Mouse (Mus musculus): Measurements from ENCODE around the gene Ppdpf. TPM values are rescaled to one million over a fixed set of nuclear protein-coding genes. Genes with fewer than 3 reads are reported as not detected.

The Ppdpf gene
- total and polyA plus RNA-seq, 3 experiments = 60.0 to 113 (median 71.2) TPM

GRCm38 (mm10) chr2:181180898-181181297, 6.1 kb upstream of the Ppdpf start:
- dilution Hi-C loops (cut with MboI; ENCODE audit: extremely low pct_ligation_motif_present, extremely low pct_unique_long_range_greater_than_20kb, low sequenced_read_pairs) (no loop called here), in situ Hi-C loops (cut with MboI; ENCODE audit: low pct_ligation_motif_present, low pct_unique_long_range_greater_than_20kb, low sequenced_read_pairs) (loop anchor here (10.0 to 25.0 kb wide), 3 partner anchors 144 to 306 kb away; partner anchors contain the start of genes Abhd16b, Arfrp1, Tpd52l2 and Zgpat)
- no peak overlapping the region for H3K4me2 ChIP-seq (ENCODE audit: insufficient read depth, low read depth, poor library complexity, severe bottlenecking)
- DNase-seq (ENCODE audit: extremely low read depth) = no peak
- no peaks in the 10 kb centered on the region for H3K27me3 ChIP-seq (replicated peaks)
- no peaks in the 10 kb centered on the region for H3K79me2 ChIP-seq (replicated peaks; ENCODE audit: control insufficient read depth, extremely low read depth, insufficient read depth, poor library complexity, severe bottlenecking)
- peaks cover 2 to 6% of the 10 kb centered on the region in 2 experiments; a peak in 1 of 4 replicates for H3K4me1 ChIP-seq (ENCODE audit: control insufficient read depth in 1 of 2, insufficient read depth in 2 of 2)
- H3K4me3 ChIP-seq (replicated peaks in 1 of 3; ENCODE audit: low read depth in 2 of 3, low read length in 2 of 3, poor library complexity in 1 of 3) = no peak overlapping the region
- H3K36me3 ChIP-seq (replicated peaks in 1 of 2; ENCODE audit: control insufficient read depth in 1 of 2, insufficient read depth in 1 of 2, low read length in 1 of 2) = no peaks in the 10 kb centered on the region
- no peak for TF ChIP-seq SMC3 (IDR thresholded peaks at IDR 0.05; ENCODE audit: low read depth, low read length)
- no peak for TF ChIP-seq TCF12 (IDR thresholded peaks at IDR 0.05; ENCODE audit: low read depth, low read length)
- TF ChIP-seq ETS1 (conservative IDR thresholded peaks at IDR 0.05; ENCODE audit: low read depth, low read length) = no peak
- no peak for TF ChIP-seq UBTF (IDR thresholded peaks at IDR 0.05; ENCODE audit: low read depth, low read length)
- no peak for TF ChIP-seq MEF2A (IDR thresholded peaks at IDR 0.05; ENCODE audit: borderline replicate concordance, low read depth, low read length)
- H3K27ac ChIP-seq (ENCODE audit: insufficient read depth, low read depth) = no peak overlapping the region
- no peaks in the 10 kb centered on the region for H3K9me3 ChIP-seq (replicated peaks; ENCODE audit: low read length)
- H3K9ac ChIP-seq (ENCODE audit: insufficient read depth, low read depth) = no peak overlapping the region

DNA sequence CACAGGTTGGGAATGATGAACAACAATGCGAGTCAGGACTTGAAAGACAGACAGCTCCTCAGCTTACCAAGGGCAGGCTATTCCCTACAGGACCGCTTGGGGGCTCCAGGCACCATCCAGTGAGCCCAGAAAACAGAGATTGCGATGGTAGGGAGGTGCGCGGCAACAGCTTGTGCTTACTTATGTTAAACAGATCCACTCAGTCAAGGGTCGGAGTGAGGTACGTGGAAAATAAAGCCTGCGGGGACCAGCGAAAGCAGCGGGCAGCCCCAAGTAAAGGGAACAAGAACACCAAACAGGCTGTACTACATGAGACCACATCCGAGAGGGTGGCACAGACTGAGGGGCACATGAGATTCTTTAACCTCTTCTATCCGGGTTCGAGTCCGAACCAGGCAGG, 412 bp upstream of the Ppdpf start:
- H3K9me3 ChIP-seq (replicated peaks; ENCODE audit: low read length) = no peaks in the 10 kb centered on the region
- H3K4me2 ChIP-seq (ENCODE audit: insufficient read depth, low read depth, poor library complexity, severe bottlenecking) = peak overlapping the region; percentile 62
- peak; percentile 94 for TF ChIP-seq SMC3 (IDR thresholded peaks at IDR 0.05; ENCODE audit: low read depth, low read length)
- TF ChIP-seq CTCF (conservative IDR thresholded peaks at IDR 0.05 in 1 of 2, IDR thresholded peaks at IDR 0.05 in 1 of 2; ENCODE audit: low read depth in 2 of 2, low read length in 2 of 2) = peak; percentile 85 to 98
- TF ChIP-seq ZC3H11A (IDR thresholded peaks at IDR 0.05; ENCODE audit: low read depth, low read length) = peak; percentile 45
- no peak for TF ChIP-seq UBTF (IDR thresholded peaks at IDR 0.05; ENCODE audit: low read depth, low read length)
- TF ChIP-seq MXI1 (IDR thresholded peaks at IDR 0.05; ENCODE audit: low read depth, low read length) = 0 out of 2 replicates have a peak, but pooled peaks have one; percentile 51
- peak; percentile 25; the same call in 1 of the 2 replicates for TF ChIP-seq SIN3A (IDR thresholded peaks at IDR 0.05; ENCODE audit: low read length)
- TF ChIP-seq JUND (conservative IDR thresholded peaks at IDR 0.05; ENCODE audit: low read depth, low read length) = no peak
- peak; percentile 22; the same call in 1 of the 2 replicates for TF ChIP-seq IRF4 (IDR thresholded peaks at IDR 0.05; ENCODE audit: low read depth, low read length)
- dilution Hi-C loops (cut with MboI; ENCODE audit: extremely low pct_ligation_motif_present, extremely low pct_unique_long_range_greater_than_20kb, low sequenced_read_pairs) = no loop called here
- no peaks in the 10 kb centered on the region for H3K79me2 ChIP-seq (replicated peaks; ENCODE audit: control insufficient read depth, extremely low read depth, insufficient read depth, poor library complexity, severe bottlenecking)
- H3K9ac ChIP-seq (ENCODE audit: insufficient read depth, low read depth) = peak overlapping the region; percentile 65; the same call in 1 of the 2 replicates
- in situ Hi-C loops (cut with MboI; ENCODE audit: low pct_ligation_motif_present, low pct_unique_long_range_greater_than_20kb, low sequenced_read_pairs) = loop anchor here (10.0 to 25.0 kb wide), 3 partner anchors 138 to 301 kb away; partner anchors contain the start of genes Abhd16b, Arfrp1, Tpd52l2 and Zgpat
- H3K36me3 ChIP-seq (replicated peaks in 1 of 2; ENCODE audit: control insufficient read depth in 1 of 2, insufficient read depth in 1 of 2, low read length in 1 of 2) = peaks cover 0 to 6% of the 10 kb centered on the region in 2 experiments
- peak overlapping the region; percentile 68 to 82 (median 79) for H3K4me3 ChIP-seq (replicated peaks in 1 of 3; ENCODE audit: low read depth in 2 of 3, low read length in 2 of 3, poor library complexity in 1 of 3)
- peaks cover 5 to 30% of the 10 kb centered on the region in 2 experiments; a peak in 3 of 4 replicates for H3K4me1 ChIP-seq (ENCODE audit: control insufficient read depth in 1 of 2, insufficient read depth in 2 of 2)
- DNase-seq (ENCODE audit: extremely low read depth) = peak; percentile 91
- H3K27ac ChIP-seq (ENCODE audit: insufficient read depth, low read depth) = peak overlapping the region; percentile 34
- no peaks in the 10 kb centered on the region for H3K27me3 ChIP-seq (replicated peaks)

DNA sequence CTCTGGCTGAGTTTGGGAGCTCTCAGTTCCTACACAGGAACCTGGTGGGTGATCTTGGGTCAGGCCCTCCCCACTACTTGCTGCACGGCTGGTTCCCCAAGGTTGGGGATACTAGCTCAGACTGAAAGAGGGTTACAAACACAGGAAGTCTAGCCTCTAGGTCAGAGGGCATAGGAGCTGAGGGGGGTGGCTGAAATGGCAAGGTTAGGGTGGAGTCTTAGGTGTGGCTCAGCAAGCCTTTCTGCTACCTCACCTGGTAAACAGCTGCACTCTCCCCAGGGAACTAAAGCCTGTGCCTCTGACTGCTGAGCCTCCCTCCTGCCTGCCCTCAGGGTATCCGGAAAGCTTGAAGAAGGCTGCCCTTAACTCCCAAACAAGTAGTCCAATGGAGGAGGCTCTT, 1.6 kb downstream of the Ppdpf start:
- H3K9me3 ChIP-seq (replicated peaks; ENCODE audit: low read length) = no peaks in the 10 kb centered on the region
- no peaks in the 10 kb centered on the region for H3K27me3 ChIP-seq (replicated peaks)
- dilution Hi-C loops (cut with MboI; ENCODE audit: extremely low pct_ligation_motif_present, extremely low pct_unique_long_range_greater_than_20kb, low sequenced_read_pairs) = no loop called here
- peak overlapping the region; percentile 82 for H3K27ac ChIP-seq (ENCODE audit: insufficient read depth, low read depth)
- peak; percentile 71 for DNase-seq (ENCODE audit: extremely low read depth)
- peaks cover 7 to 47% of the 10 kb centered on the region in 2 experiments; a peak in 3 of 4 replicates for H3K4me1 ChIP-seq (ENCODE audit: control insufficient read depth in 1 of 2, insufficient read depth in 2 of 2)
- peaks cover 0 to 6% of the 10 kb centered on the region in 2 experiments for H3K36me3 ChIP-seq (replicated peaks in 1 of 2; ENCODE audit: control insufficient read depth in 1 of 2, insufficient read depth in 1 of 2, low read length in 1 of 2)
- H3K9ac ChIP-seq (ENCODE audit: insufficient read depth, low read depth) = peak overlapping the region; percentile 45; the same call in 1 of the 2 replicates
- in situ Hi-C loops (cut with MboI; ENCODE audit: low pct_ligation_motif_present, low pct_unique_long_range_greater_than_20kb, low sequenced_read_pairs) = loop anchor here (10.0 to 25.0 kb wide), 3 partner anchors 136 to 299 kb away; partner anchors contain the start of genes Abhd16b, Arfrp1, Tpd52l2 and Zgpat
- no peaks in the 10 kb centered on the region for H3K79me2 ChIP-seq (replicated peaks; ENCODE audit: control insufficient read depth, extremely low read depth, insufficient read depth, poor library complexity, severe bottlenecking)
- H3K4me2 ChIP-seq (ENCODE audit: insufficient read depth, low read depth, poor library complexity, severe bottlenecking) = peak overlapping the region; percentile 65
- H3K4me3 ChIP-seq (replicated peaks in 1 of 3; ENCODE audit: low read depth in 2 of 3, low read length in 2 of 3, poor library complexity in 1 of 3) = peak overlapping the region; percentile 3 to 42 (median 9)
- TF ChIP-seq ETS1 (conservative IDR thresholded peaks at IDR 0.05; ENCODE audit: low read depth, low read length) = peak; percentile 48; the same call in 1 of the 2 replicates
- TF ChIP-seq ZC3H11A (IDR thresholded peaks at IDR 0.05; ENCODE audit: low read depth, low read length) = no peak
- peak; percentile 50; the same call in 1 of the 2 replicates for TF ChIP-seq ELF1 (IDR thresholded peaks at IDR 0.05; ENCODE audit: low read depth, low read length)
- TF ChIP-seq JUND (conservative IDR thresholded peaks at IDR 0.05; ENCODE audit: low read depth, low read length) = no peak
- TF ChIP-seq USF1 (IDR thresholded peaks at IDR 0.05; ENCODE audit: low read depth, low read length) = no peak
- no peak for TF ChIP-seq E2F4 (IDR thresholded peaks at IDR 0.05; ENCODE audit: insufficient replicate concordance, low read depth, low read length)
- TF ChIP-seq GABPA (IDR thresholded peaks at IDR 0.05; ENCODE audit: insufficient replicate concordance, low read depth, low read length) = no peak
- no peak for TF ChIP-seq TBP (conservative IDR thresholded peaks at IDR 0.05; ENCODE audit: low read depth, low read length)
- TF ChIP-seq ZKSCAN1 (IDR thresholded peaks at IDR 0.05; ENCODE audit: borderline replicate concordance, low read depth, low read length) = no peak
- no peak for TF ChIP-seq BHLHE40 (IDR thresholded peaks at IDR 0.05; ENCODE audit: low read depth, low read length)
- TF ChIP-seq SMC3 (IDR thresholded peaks at IDR 0.05; ENCODE audit: low read depth, low read length) = no peak
- peak; percentile 33; the same call in 1 of the 2 replicates for TF ChIP-seq TCF12 (IDR thresholded peaks at IDR 0.05; ENCODE audit: low read depth, low read length)
- no peak for TF ChIP-seq CTCF (conservative IDR thresholded peaks at IDR 0.05 in 1 of 2, IDR thresholded peaks at IDR 0.05 in 1 of 2; ENCODE audit: low read depth in 2 of 2, low read length in 2 of 2)
- peak; percentile 28 for TF ChIP-seq EP300 (IDR thresholded peaks at IDR 0.05; ENCODE audit: low read length)
- TF ChIP-seq SIN3A (IDR thresholded peaks at IDR 0.05; ENCODE audit: low read length) = peak; percentile 41; the same call in 1 of the 2 replicates
- TF ChIP-seq HCFC1 (IDR thresholded peaks at IDR 0.05; ENCODE audit: low read depth, low read length) = peak; percentile 35
- TF ChIP-seq CHD2 (IDR thresholded peaks at IDR 0.05; ENCODE audit: low read length) = no peak
- TF ChIP-seq NELFE (IDR thresholded peaks at IDR 0.05; ENCODE audit: low read depth, low read length) = no peak
